In genomic region chr1:162009086-162009485, GRCm38 (mm10) we compare ENCODE assay signal across 15 mouse cellular contexts. TPM values are rescaled to one million over a fixed set of nuclear protein-coding genes. Genes with fewer than 3 reads are reported as not detected.
DNase-seq lines count a peak whose midpoint lies in the region; ATAC-seq and TF ChIP-seq lines count a peak whose summit lies in the region.
"Had no signal": no experiment of that assay in that cellular context is flagged by ENCODE, and none has a peak within 500 bp of the region (broad histone marks: within the 10 kb centered on the region; RNA-seq: fewer than 3 reads in every experiment).

No protein-coding gene starts in this region.

- no peak for ATAC-seq in heart, embryonic 11.5 days (replicated peaks; ENCODE audit: insufficient number of reproducible peaks, low FRiP score, low TSS enrichment)
- ATAC-seq in kidney, postnatal 0 days (replicated peaks; ENCODE audit: low FRiP score, low read depth) = no peak
- ATAC-seq in embryonic facial prominence, embryonic 15.5 days (ENCODE audit: insufficient number of reproducible peaks, low FRiP score, low TSS enrichment, low read depth) = 0 out of 2 replicates have a peak, but pooled peaks have one; percentile 1
- no peak for ATAC-seq in neural tube, embryonic 15.5 days (ENCODE audit: low FRiP score)
- ATAC-seq: forebrain, embryonic 14.5 days had no signal

- no peak for TF ChIP-seq POLR2A in thymus, adult 2 months (IDR thresholded peaks at IDR 0.05; ENCODE audit: control insufficient read depth, extremely low read depth, insufficient read depth, low read length, poor library complexity)

- H3K4me3 ChIP-seq in heart, embryonic 11.5 days (ENCODE audit: low read depth, low read length) = no peak overlapping the region
- H3K4me3 ChIP-seq in kidney, postnatal 0 days (replicated peaks; ENCODE audit: low read depth, low read length) = no peak overlapping the region
- H3K4me3 ChIP-seq in embryonic facial prominence, embryonic 15.5 days (replicated peaks) = no peak overlapping the region
- no peak overlapping the region for H3K4me3 ChIP-seq in neural tube, embryonic 15.5 days (replicated peaks)
- H3K4me3 ChIP-seq in thymus, adult 2 months (ENCODE audit: control insufficient read depth, insufficient read depth, low read length) = no peak overlapping the region
- H3K4me3 ChIP-seq: megakaryocyte, embryonic 14.5 days had no signal

- 45% methylated on average over 8 of the region's 8 CpGs for WGBS in heart, embryonic 11.5 days (ENCODE audit: insufficient replicate concordance)
- WGBS in kidney, postnatal 0 days = 42% methylated on average over 8 of the region's 8 CpGs
- 11% methylated on average over 8 of the region's 8 CpGs for WGBS in embryonic facial prominence, embryonic 15.5 days
- WGBS in neural tube, embryonic 15.5 days = 71% methylated on average over 8 of the region's 8 CpGs
- WGBS in thymus, adult 2 months = 92% methylated on average over 8 of the region's 8 CpGs

- TF ChIP-seq CTCF in kidney, postnatal 0 days (IDR thresholded peaks at IDR 0.05; ENCODE audit: low read depth) = no peak
- no peak for TF ChIP-seq CTCF in thymus, adult 2 months (IDR thresholded peaks at IDR 0.05; ENCODE audit: borderline replicate concordance, control insufficient read depth, extremely low read depth, insufficient read depth, low read length, poor library complexity)

- DNase-seq in heart, postnatal 14 days = no peak
- DNase-seq in kidney, postnatal 0 days (ENCODE audit: low spot score) = no peak
- no peak for DNase-seq in kidney, adult 9 months
- no peak for DNase-seq in thymus, adult 2 months
- no peak for DNase-seq in spleen, postnatal 10 days (ENCODE audit: low spot score in 2 of 2)
- DNase-seq: gastrocnemius, postnatal 25 days; right cerebral cortex, postnatal 25 days; thymus, adult 18-20 months had no signal

- H3K27me3 ChIP-seq in heart, embryonic 11.5 days (ENCODE audit: control insufficient read depth, insufficient read depth, low read length) = no peaks in the 10 kb centered on the region
- H3K27me3 ChIP-seq in kidney, postnatal 0 days (ENCODE audit: insufficient read depth, low read length) = no peaks in the 10 kb centered on the region
- no peaks in the 10 kb centered on the region for H3K27me3 ChIP-seq in embryonic facial prominence, embryonic 15.5 days
- H3K27me3 ChIP-seq in neural tube, embryonic 15.5 days (replicated peaks) = no peaks in the 10 kb centered on the region
- no peaks in the 10 kb centered on the region for H3K27me3 ChIP-seq in thymus, adult 2 months (ENCODE audit: control insufficient read depth, insufficient read depth, low read length)

- H3K9me3 ChIP-seq in heart, embryonic 11.5 days (replicated peaks; ENCODE audit: control insufficient read depth, low read length) = no peaks in the 10 kb centered on the region
- no peaks in the 10 kb centered on the region for H3K9me3 ChIP-seq in kidney, postnatal 0 days (replicated peaks; ENCODE audit: low read length)
- H3K9me3 ChIP-seq in embryonic facial prominence, embryonic 15.5 days (replicated peaks) = no peaks in the 10 kb centered on the region
- no peaks in the 10 kb centered on the region for H3K9me3 ChIP-seq in neural tube, embryonic 15.5 days (replicated peaks)
- H3K9me3 ChIP-seq: megakaryocyte, embryonic 14.5 days had no signal

- H3K36me3 ChIP-seq in heart, embryonic 11.5 days (ENCODE audit: control insufficient read depth, insufficient read depth, low read length) = no peaks in the 10 kb centered on the region
- no peaks in the 10 kb centered on the region for H3K36me3 ChIP-seq in kidney, postnatal 0 days (ENCODE audit: insufficient read depth, low read length)
- H3K36me3 ChIP-seq in embryonic facial prominence, embryonic 15.5 days = no peaks in the 10 kb centered on the region
- peaks cover 6% of the 10 kb centered on the region for H3K36me3 ChIP-seq in neural tube, embryonic 15.5 days
- H3K36me3 ChIP-seq in thymus, adult 2 months (ENCODE audit: control insufficient read depth, insufficient read depth, low read length) = no peaks in the 10 kb centered on the region

- peaks cover 32% of the 10 kb centered on the region for H3K4me1 ChIP-seq in heart, embryonic 11.5 days (ENCODE audit: control insufficient read depth, insufficient read depth, low read length)
- peaks cover 15% of the 10 kb centered on the region for H3K4me1 ChIP-seq in kidney, postnatal 0 days (replicated peaks; ENCODE audit: insufficient read depth, low read length)
- H3K4me1 ChIP-seq in embryonic facial prominence, embryonic 15.5 days = peaks cover 68% of the 10 kb centered on the region
- peaks cover 14% of the 10 kb centered on the region for H3K4me1 ChIP-seq in neural tube, embryonic 15.5 days
- peaks cover 8% of the 10 kb centered on the region for H3K4me1 ChIP-seq in thymus, adult 2 months (replicated peaks; ENCODE audit: control insufficient read depth, insufficient read depth, low read length)

- intact Hi-C loops in heart, postnatal 14 days (cut with DNase I) = loop anchor here (2.0 to 10.0 kb wide), 3 partner anchors 32 to 208 kb away; no protein-coding TSS in a partner anchor

- no peak overlapping the region for H3K9ac ChIP-seq in heart, embryonic 11.5 days (ENCODE audit: low read depth, low read length)
- no peak overlapping the region for H3K9ac ChIP-seq in kidney, postnatal 0 days (ENCODE audit: low read depth, low read length)
- H3K9ac ChIP-seq in embryonic facial prominence, embryonic 15.5 days = no peak overlapping the region
- H3K9ac ChIP-seq in neural tube, embryonic 15.5 days (replicated peaks) = no peak overlapping the region
- H3K9ac ChIP-seq: liver, embryonic 14.5 days had no signal

- no peak overlapping the region for H3K4me2 ChIP-seq in heart, embryonic 11.5 days
- peak overlapping the region; percentile 19; the same call in 1 of the 2 replicates for H3K4me2 ChIP-seq in kidney, postnatal 0 days (ENCODE audit: low read length)
- peak overlapping the region; percentile 22; the same call in 1 of the 2 replicates for H3K4me2 ChIP-seq in embryonic facial prominence, embryonic 15.5 days (replicated peaks)
- no peak overlapping the region for H3K4me2 ChIP-seq in neural tube, embryonic 15.5 days

- H3K27ac ChIP-seq in heart, embryonic 11.5 days (ENCODE audit: low read depth, low read length) = peak overlapping the region; percentile 69; the same call in 1 of the 2 replicates
- H3K27ac ChIP-seq in kidney, postnatal 0 days = peak overlapping the region; percentile 2; the same call in 1 of the 2 replicates
- peak overlapping the region; percentile 99 for H3K27ac ChIP-seq in embryonic facial prominence, embryonic 15.5 days (replicated peaks)
- 0 out of 2 replicates have a peak overlapping the region, but pooled peaks have one; percentile 20 for H3K27ac ChIP-seq in neural tube, embryonic 15.5 days (replicated peaks)
- H3K27ac ChIP-seq in thymus, adult 2 months (ENCODE audit: control insufficient read depth, insufficient read depth, low read length) = no peak overlapping the region
- H3K27ac ChIP-seq: liver, embryonic 14.5 days had no signal

RNA-seq across cellular contexts. Expression of gene 4930558K02Rik, which starts 29.6 kb away (rescaled TPM):
- not detected in 2 replicates for polyA plus RNA-seq in heart, embryonic 11.5 days (2014; fragmentation: Nextera tagmentation; extraction: Ambion mirVana)
- total RNA-seq in heart, postnatal 14 days (2021) = not detected
- polyA plus RNA-seq in kidney, postnatal 0 days (2015; fragmentation: Nextera tagmentation; extraction: Ambion mirVana) = not detected in 2 replicates
- not detected in 2 replicates for polyA plus RNA-seq in embryonic facial prominence, embryonic 15.5 days (2015; fragmentation: Nextera tagmentation; extraction: Ambion mirVana)
- 0.20 and 0.24 TPM in 2 replicates for polyA plus RNA-seq in neural tube, embryonic 15.5 days (2015; fragmentation: Nextera tagmentation; extraction: Ambion mirVana)
- polyA plus RNA-seq in thymus, adult 2 months (2012; rRNA removed) = not detected in 2 replicates
- total RNA-seq: gastrocnemius, postnatal 25 days; layer of hippocampus, postnatal 25 days had no signal
- polyA plus RNA-seq: liver, embryonic 14.5 days had no signal

RNA-seq across cellular contexts. Expression of gene Pigc, which starts 40.1 kb away (rescaled TPM):
- polyA plus RNA-seq in heart, embryonic 11.5 days (2014; fragmentation: Nextera tagmentation; extraction: Ambion mirVana) = 25.8 and 29.8 TPM in 2 replicates
- 10 to 100 TPM; 17.6 to 21.6 TPM for total RNA-seq in heart, postnatal 14 days (2021)
- polyA plus RNA-seq in kidney, postnatal 0 days (2015; fragmentation: Nextera tagmentation; extraction: Ambion mirVana) = 41.4 and 43.7 TPM in 2 replicates
- 42.4 and 49.7 TPM in 2 replicates for polyA plus RNA-seq in embryonic facial prominence, embryonic 15.5 days (2015; fragmentation: Nextera tagmentation; extraction: Ambion mirVana)
- polyA plus RNA-seq in neural tube, embryonic 15.5 days (2015; fragmentation: Nextera tagmentation; extraction: Ambion mirVana) = 33.8 and 35.5 TPM in 2 replicates
- 17.5 and 25.0 TPM in 2 replicates for polyA plus RNA-seq in thymus, adult 2 months (2012; rRNA removed)

Comparison
In these comparisons a context has a peak if more than half of its experiments do, and no peak if none do; other contexts are left out.
1. H3K4me2 ChIP-seq: peak in kidney, postnatal 0 days (single experiment) and embryonic facial prominence, embryonic 15.5 days (single experiment); none in heart, embryonic 11.5 days (single experiment) and neural tube, embryonic 15.5 days (single experiment).